Mouse (Mus musculus) lung, postnatal 0 days (tissue): Measurements from ENCODE around the gene Cep152.

Source experiments
- CTCF ChIP-seq: IDR thresholded peaks from 2 replicates; pipeline ENCODE4 v1.5.1; 2016; ENCODE audit warnings: antibody characterized with exemption, mild to moderate bottlenecking
- EP300 ChIP-seq: IDR thresholded peaks from 2 replicates; pipeline ENCODE4 v1.6.1; 2016; ENCODE audit warnings: antibody characterized with exemption, mild to moderate bottlenecking, control low read depth

- TF ChIP-seq CTCF = no peak
- no peak for TF ChIP-seq EP300
These were observed 48.4 kb downstream of the Cep152 start for GRCm38 (mm10) chr2:125576498-125576897.
